Mouse (Mus musculus) frontal cortex, postnatal 36 days (tissue): ENCODE results near the gene Olfr836.
"Not testable (repeated sequence)": the region's sequence is repeated elsewhere in the genome, so short reads cannot be mapped to it uniquely, and the experiment has no call there.

Experiments used
- DNase-seq, 2 experiments: peaks; one replicate each; pipeline ENCODE4 v3.0.0; 2022; ENCODE audit warnings: low spot score in 2 of 2

Olfr836 gene

DNA sequence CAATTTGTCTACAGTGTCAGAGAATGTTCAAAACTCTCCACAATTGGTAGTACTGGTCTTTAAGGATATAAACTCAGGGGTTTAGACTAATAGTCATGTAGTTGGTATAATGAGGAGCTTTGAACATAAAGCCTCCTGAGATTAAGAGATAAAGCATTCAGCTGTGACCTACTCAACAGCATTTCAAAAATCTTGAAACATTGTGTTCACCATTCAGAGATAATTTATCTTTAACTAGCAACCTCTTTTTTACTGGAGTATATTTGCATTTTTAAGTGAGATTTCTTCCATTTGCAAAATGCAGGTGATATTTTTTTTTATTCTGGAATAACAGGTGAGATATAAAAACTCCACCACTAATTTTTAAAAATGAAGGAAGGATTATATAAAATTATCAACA is at the start of gene Olfr836:
Gene Olfr836, plus strand, starts transcription at position 301 of the 400 bp plus-strand sequence.
- DNase-seq = no peak

GRCm38 (mm10) chr9:19084986-19085385 is 35.2 kb upstream of the Olfr836 start:
- no peak for DNase-seq

DNA sequence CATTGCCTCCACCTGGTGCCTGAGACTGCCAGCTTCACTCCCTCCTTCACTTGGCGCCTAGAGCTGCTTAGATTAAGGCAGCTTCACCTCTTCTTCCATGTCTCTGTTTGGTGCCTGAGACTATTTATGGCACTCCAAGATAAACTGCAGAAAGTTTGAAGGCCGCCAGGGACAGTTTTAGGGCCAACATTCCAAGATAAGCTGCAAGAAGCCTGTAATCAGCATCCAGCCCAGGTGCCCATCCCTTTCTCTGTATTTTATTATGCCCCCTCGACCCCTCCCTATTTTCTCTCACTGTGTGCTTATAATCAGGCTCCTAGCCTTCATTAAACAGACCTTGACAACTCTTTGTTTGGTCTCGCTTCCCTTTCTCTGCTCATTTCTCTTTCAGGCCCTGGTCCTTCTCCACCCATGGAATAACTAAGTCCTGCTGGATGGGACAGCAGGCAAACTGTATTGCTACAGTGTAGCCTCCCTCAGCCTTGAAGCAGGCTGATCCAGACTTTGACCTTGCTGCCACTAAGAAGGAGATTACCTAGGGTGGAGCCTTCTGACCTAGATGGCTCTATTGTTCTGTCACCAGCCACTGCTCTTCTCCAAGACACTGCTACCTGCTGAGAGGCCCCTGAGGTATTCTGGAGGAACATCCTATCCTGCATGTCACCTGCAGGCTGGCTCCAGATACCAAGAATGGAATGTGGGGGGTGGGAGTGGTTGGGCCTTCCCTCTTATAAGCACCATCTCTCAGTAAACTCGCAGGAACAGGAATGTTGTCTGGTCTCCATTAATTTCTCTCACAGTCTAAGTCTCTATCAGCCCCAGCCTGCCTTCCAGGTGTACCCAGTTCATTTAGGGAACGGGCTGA is 27.1 kb upstream of the Olfr836 start:
- not testable (repeated sequence) for DNase-seq

GRCm38 (mm10) chr9:19097286-19097685 is 22.9 kb upstream of the Olfr836 start:
- DNase-seq = no peak

- DNase-seq = no peak
Measured at GRCm38 (mm10) chr9:19136017-19136416, 15.8 kb downstream of the Olfr836 start, which contains the start of gene Olfr837. Gene Olfr837 (plus strand): TSS chr9:19136317.
